Mouse (Mus musculus): ENCODE results near the gene Pnldc1. TPM values are rescaled to one million over a fixed set of nuclear protein-coding genes. Genes with fewer than 3 reads are reported as not detected.

The Pnldc1 gene
- total RNA-seq, 1 experiment, result 18.7 TPM

DNA sequence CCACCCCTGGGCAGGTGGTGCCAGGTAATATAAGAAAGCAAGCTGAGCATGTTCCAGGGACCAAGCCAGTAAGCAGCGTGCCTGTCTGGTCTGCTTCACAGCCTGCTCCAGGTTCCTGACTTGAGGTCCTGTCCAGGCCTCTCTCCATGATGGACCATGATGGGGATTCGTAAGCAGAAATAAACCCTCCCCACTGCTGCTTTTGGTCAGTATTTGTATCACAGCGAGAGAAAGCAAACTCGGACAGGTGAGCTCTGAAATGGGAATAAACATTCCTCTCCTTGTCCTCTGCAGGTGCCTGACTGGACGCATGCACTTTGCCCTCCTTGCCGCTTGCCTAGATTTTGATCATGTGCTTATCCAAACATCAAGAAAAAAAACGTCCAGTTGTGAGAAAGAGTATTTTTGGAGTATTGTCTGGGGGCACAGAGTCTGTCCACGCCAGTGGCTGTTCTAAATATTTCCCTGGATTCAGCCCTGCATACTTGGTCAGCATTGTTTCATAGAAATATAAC lies 51.0 kb downstream of the Pnldc1 start:
- in situ Hi-C loops (cut with MboI; ENCODE audit: low sequenced_read_pairs in 2 of 2, unreplicated experiment in 2 of 2), result no loop called here
- H3K4me1 ChIP-seq (ENCODE audit: control insufficient read depth in 2 of 2, insufficient read depth in 2 of 2, low read length in 2 of 2, poor library complexity in 1 of 2), result no peaks in the 10 kb centered on the region

GRCm38 (mm10) chr17:12858072-12858471 lies 52.0 kb downstream of the Pnldc1 start:
- no peak for DNase-seq (ENCODE audit: low read depth, low spot score)
- Histone ChIP-seq H3K36me3 (ENCODE audit: control insufficient read depth, insufficient read depth, low read length, poor library complexity, severe bottlenecking) (no peaks in the 10 kb centered on the region), H3K4me1 (ENCODE audit: control insufficient read depth in 2 of 2, insufficient read depth in 2 of 2, low read length in 2 of 2, poor library complexity in 1 of 2) (no peaks in the 10 kb centered on the region), H3K9me3 (ENCODE audit: control insufficient read depth, insufficient read depth, low read depth, low read length) (no peaks in the 10 kb centered on the region), H3K9ac (ENCODE audit: insufficient read depth, low read depth, low read length, poor library complexity, severe bottlenecking) (no peak overlapping the region), H3K27ac (ENCODE audit: insufficient read depth, low read depth, low read length, poor library complexity, severe bottlenecking) (no peak overlapping the region), H3K4me3 (ENCODE audit: insufficient read depth in 1 of 2, low read depth in 1 of 2, low read length in 2 of 2, poor library complexity in 1 of 2, severe bottlenecking in 1 of 2) (no peak overlapping the region)
- in situ Hi-C loops (cut with MboI; ENCODE audit: low sequenced_read_pairs in 2 of 2, unreplicated experiment in 2 of 2), result no loop called here
- TF ChIP-seq ZNF384 (IDR thresholded peaks at IDR 0.05; ENCODE audit: low read depth, low read length) (no peak), ZC3H11A (IDR thresholded peaks at IDR 0.05; ENCODE audit: borderline replicate concordance, low read depth, low read length) (no peak), HCFC1 (IDR thresholded peaks at IDR 0.05; ENCODE audit: borderline replicate concordance, insufficient read depth, low read length) (no peak), CHD2 (IDR thresholded peaks at IDR 0.05; ENCODE audit: low read depth, low read length) (no peak), MAFK (IDR thresholded peaks at IDR 0.05; ENCODE audit: insufficient read depth, low read depth, low read length) (no peak)

More for the DNA sequence above, 51.0 kb downstream of the Pnldc1 start:
- no peak for DNase-seq (ENCODE audit: low read depth, low spot score)
- no peak overlapping the region for H3K9ac ChIP-seq (ENCODE audit: insufficient read depth, low read depth, low read length, poor library complexity, severe bottlenecking)
- H3K9me3 ChIP-seq (ENCODE audit: control insufficient read depth, insufficient read depth, low read depth, low read length), result no peaks in the 10 kb centered on the region
- no peak for TF ChIP-seq ZNF384 (IDR thresholded peaks at IDR 0.05; ENCODE audit: low read depth, low read length)
- TF ChIP-seq HCFC1 (IDR thresholded peaks at IDR 0.05; ENCODE audit: borderline replicate concordance, insufficient read depth, low read length), result no peak
- no peak for TF ChIP-seq MAFK (IDR thresholded peaks at IDR 0.05; ENCODE audit: insufficient read depth, low read depth, low read length)
- no peak for TF ChIP-seq ZC3H11A (IDR thresholded peaks at IDR 0.05; ENCODE audit: borderline replicate concordance, low read depth, low read length)
- TF ChIP-seq CHD2 (IDR thresholded peaks at IDR 0.05; ENCODE audit: low read depth, low read length), result no peak
- H3K4me3 ChIP-seq (ENCODE audit: insufficient read depth in 1 of 2, low read depth in 1 of 2, low read length in 2 of 2, poor library complexity in 1 of 2, severe bottlenecking in 1 of 2), result no peak overlapping the region
- no peak overlapping the region for H3K27ac ChIP-seq (ENCODE audit: insufficient read depth, low read depth, low read length, poor library complexity, severe bottlenecking)
- H3K36me3 ChIP-seq (ENCODE audit: control insufficient read depth, insufficient read depth, low read length, poor library complexity, severe bottlenecking), result no peaks in the 10 kb centered on the region

GRCm38 (mm10) chr17:12857395-12857794 lies 52.6 kb downstream of the Pnldc1 start:
- Histone ChIP-seq H3K36me3 (ENCODE audit: control insufficient read depth, insufficient read depth, low read length, poor library complexity, severe bottlenecking) (no peaks in the 10 kb centered on the region), H3K4me3 (ENCODE audit: insufficient read depth in 1 of 2, low read depth in 1 of 2, low read length in 2 of 2, poor library complexity in 1 of 2, severe bottlenecking in 1 of 2) (no peak overlapping the region), H3K9me3 (ENCODE audit: control insufficient read depth, insufficient read depth, low read depth, low read length) (no peaks in the 10 kb centered on the region), H3K9ac (ENCODE audit: insufficient read depth, low read depth, low read length, poor library complexity, severe bottlenecking) (no peak overlapping the region), H3K4me1 (ENCODE audit: control insufficient read depth in 2 of 2, insufficient read depth in 2 of 2, low read length in 2 of 2, poor library complexity in 1 of 2) (no peaks in the 10 kb centered on the region), H3K27ac (ENCODE audit: insufficient read depth, low read depth, low read length, poor library complexity, severe bottlenecking) (no peak overlapping the region)
- TF ChIP-seq HCFC1 (IDR thresholded peaks at IDR 0.05; ENCODE audit: borderline replicate concordance, insufficient read depth, low read length), result no peak
- TF ChIP-seq ZNF384 (IDR thresholded peaks at IDR 0.05; ENCODE audit: low read depth, low read length), result no peak
- no peak for TF ChIP-seq ZC3H11A (IDR thresholded peaks at IDR 0.05; ENCODE audit: borderline replicate concordance, low read depth, low read length)
- TF ChIP-seq CHD2 (IDR thresholded peaks at IDR 0.05; ENCODE audit: low read depth, low read length), result no peak
- TF ChIP-seq MAFK (IDR thresholded peaks at IDR 0.05; ENCODE audit: insufficient read depth, low read depth, low read length), result no peak
- DNase-seq (ENCODE audit: low read depth, low spot score), result no peak
- in situ Hi-C loops (cut with MboI; ENCODE audit: low sequenced_read_pairs in 2 of 2, unreplicated experiment in 2 of 2), result no loop called here

- Histone ChIP-seq H3K4me3 (ENCODE audit: insufficient read depth in 1 of 2, low read depth in 1 of 2, low read length in 2 of 2, poor library complexity in 1 of 2, severe bottlenecking in 1 of 2) (no peak overlapping the region), H3K36me3 (ENCODE audit: control insufficient read depth, insufficient read depth, low read length, poor library complexity, severe bottlenecking) (no peaks in the 10 kb centered on the region), H3K4me1 (ENCODE audit: control insufficient read depth in 2 of 2, insufficient read depth in 2 of 2, low read length in 2 of 2, poor library complexity in 1 of 2) (no peaks in the 10 kb centered on the region), H3K9me3 (ENCODE audit: control insufficient read depth, insufficient read depth, low read depth, low read length) (no peaks in the 10 kb centered on the region), H3K27ac (ENCODE audit: insufficient read depth, low read depth, low read length, poor library complexity, severe bottlenecking) (no peak overlapping the region), H3K9ac (ENCODE audit: insufficient read depth, low read depth, low read length, poor library complexity, severe bottlenecking) (no peak overlapping the region)
- no peak for TF ChIP-seq HCFC1 (IDR thresholded peaks at IDR 0.05; ENCODE audit: borderline replicate concordance, insufficient read depth, low read length)
- TF ChIP-seq MAFK (IDR thresholded peaks at IDR 0.05; ENCODE audit: insufficient read depth, low read depth, low read length), result no peak
- TF ChIP-seq CHD2 (IDR thresholded peaks at IDR 0.05; ENCODE audit: low read depth, low read length), result no peak
- no peak for TF ChIP-seq ZNF384 (IDR thresholded peaks at IDR 0.05; ENCODE audit: low read depth, low read length)
- no peak for TF ChIP-seq ZC3H11A (IDR thresholded peaks at IDR 0.05; ENCODE audit: borderline replicate concordance, low read depth, low read length)
- DNase-seq (ENCODE audit: low read depth, low spot score), result no peak
- in situ Hi-C loops (cut with MboI; ENCODE audit: low sequenced_read_pairs in 2 of 2, unreplicated experiment in 2 of 2), result no loop called here
Observed at GRCm38 (mm10) chr17:12854386-12854785, 55.6 kb downstream of the Pnldc1 start.

- no peak overlapping the region for H3K9ac ChIP-seq (ENCODE audit: insufficient read depth, low read depth, low read length, poor library complexity, severe bottlenecking)
- H3K4me3 ChIP-seq (ENCODE audit: insufficient read depth in 1 of 2, low read depth in 1 of 2, low read length in 2 of 2, poor library complexity in 1 of 2, severe bottlenecking in 1 of 2), result no peak overlapping the region
- H3K36me3 ChIP-seq (ENCODE audit: control insufficient read depth, insufficient read depth, low read length, poor library complexity, severe bottlenecking), result no peaks in the 10 kb centered on the region
- no peak overlapping the region for H3K27ac ChIP-seq (ENCODE audit: insufficient read depth, low read depth, low read length, poor library complexity, severe bottlenecking)
- no peaks in the 10 kb centered on the region for H3K9me3 ChIP-seq (ENCODE audit: control insufficient read depth, insufficient read depth, low read depth, low read length)
- no peaks in the 10 kb centered on the region for H3K4me1 ChIP-seq (ENCODE audit: control insufficient read depth in 2 of 2, insufficient read depth in 2 of 2, low read length in 2 of 2, poor library complexity in 1 of 2)
- DNase-seq (ENCODE audit: low read depth, low spot score), result no peak
- no peak for TF ChIP-seq HCFC1 (IDR thresholded peaks at IDR 0.05; ENCODE audit: borderline replicate concordance, insufficient read depth, low read length)
- no peak for TF ChIP-seq ZC3H11A (IDR thresholded peaks at IDR 0.05; ENCODE audit: borderline replicate concordance, low read depth, low read length)
- TF ChIP-seq ZNF384 (IDR thresholded peaks at IDR 0.05; ENCODE audit: low read depth, low read length), result no peak
- TF ChIP-seq CHD2 (IDR thresholded peaks at IDR 0.05; ENCODE audit: low read depth, low read length), result no peak
- TF ChIP-seq MAFK (IDR thresholded peaks at IDR 0.05; ENCODE audit: insufficient read depth, low read depth, low read length), result no peak
- in situ Hi-C loops (cut with MboI; ENCODE audit: low sequenced_read_pairs in 2 of 2, unreplicated experiment in 2 of 2), result no loop called here
Observed at GRCm38 (mm10) chr17:12853821-12854220, 56.2 kb downstream of the Pnldc1 start.

Data from ES-E14 (cell line).